Mouse (Mus musculus) heart, embryonic 10.5 days (tissue): Measurements from ENCODE around the gene Adam3. TPM values are rescaled to one million over a fixed set of nuclear protein-coding genes. Genes with fewer than 3 reads are reported as not detected.

Experiments used
- DNase-seq: peaks from one replicate; pipeline ENCODE4 v3.0.0-alpha.2; 2017; ENCODE audit warnings: low spot score
- H3K27ac ChIP-seq: fragments of 300-500 bp; sonication (generic); 2 replicates; pipeline ENCODE4 v1.5.1; 2016; ENCODE audit warnings: mild to moderate bottlenecking
- H3K27me3 ChIP-seq: fragments of 300-500 bp; sonication (generic); 2 replicates; pipeline ENCODE4 v1.6.1; 2016; ENCODE audit warnings: mild to moderate bottlenecking; ENCODE audit not compliant: poor library complexity, insufficient read depth, severe bottlenecking
- H3K36me3 ChIP-seq: fragments of 300-500 bp; sonication (generic); 2 replicates; pipeline ENCODE4 v1.6.1; 2016; ENCODE audit warnings: mild to moderate bottlenecking, moderate library complexity
- H3K4me1 ChIP-seq: fragments of 300-500 bp; sonication (generic); 2 replicates; pipeline ENCODE4 v1.6.1; 2016; ENCODE audit warnings: mild to moderate bottlenecking
- H3K4me3 ChIP-seq: fragments of 300-500 bp; sonication (generic); 2 replicates; pipeline ENCODE4 v1.5.1; 2016; ENCODE audit warnings: mild to moderate bottlenecking, moderate library complexity
- H3K9me3 ChIP-seq: fragments of 300-500 bp; sonication (generic); 2 replicates; pipeline ENCODE4 v1.6.1; 2016; ENCODE audit warnings: mild to moderate bottlenecking, moderate library complexity
- WGBS: fragments of 180-500 bp; shearing (Covaris S2); methylation state at CpG from one replicate; pipeline ENCODE4 v1.1.7; 2016; 5-methylcytosine and 5-hydroxymethylcytosine counted together
- polyA plus RNA-seq: library from polyadenylated mRNA; unstranded; fragments of >200 nt; fragmentation: Nextera tagmentation; extraction: Ambion mirVana; gene quantifications from 2 replicates; pipeline ENCODE4 v1.2.1, GENCODE M21; 2016

The Adam3 gene
- not detected in 2 replicates for polyA plus RNA-seq

DNA sequence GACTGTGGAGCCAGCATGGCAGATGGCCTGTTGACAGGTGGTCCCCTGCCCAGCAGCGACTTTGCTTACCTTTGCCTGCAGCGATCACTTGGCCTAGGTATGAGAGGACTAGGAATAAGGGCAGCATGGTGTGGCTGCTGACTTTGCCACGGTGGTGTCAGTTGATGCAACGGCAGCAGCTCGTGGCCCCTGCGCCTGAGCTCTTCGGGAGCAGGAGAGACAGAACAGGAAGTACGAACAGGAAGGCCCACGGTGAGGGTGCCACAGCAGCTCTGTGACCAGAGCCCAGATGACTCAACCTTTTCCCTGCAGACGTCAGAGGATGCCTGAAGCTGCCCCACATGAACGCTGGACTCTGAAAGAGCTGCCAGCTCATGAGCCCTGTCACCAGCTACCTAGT lies at the start of gene Adam3:
TSS of gene Adam3 (minus strand) at position 223 of the 400 bp plus-strand sequence.
- WGBS = 45% methylated on average over 11 of the region's 11 CpGs
- Histone ChIP-seq H3K4me3 (no peak within 1 kb of the TSS), H3K9me3 (no peaks in the 10 kb centered on the region), H3K27me3 (no peaks in the 10 kb centered on the region), H3K27ac (no peak within 1 kb of the TSS), H3K4me1 (peaks cover 14% of the 10 kb centered on the region; the same call in 1 of the 2 replicates), H3K36me3 (no peaks in the 10 kb centered on the region)
- no peak for DNase-seq

DNA sequence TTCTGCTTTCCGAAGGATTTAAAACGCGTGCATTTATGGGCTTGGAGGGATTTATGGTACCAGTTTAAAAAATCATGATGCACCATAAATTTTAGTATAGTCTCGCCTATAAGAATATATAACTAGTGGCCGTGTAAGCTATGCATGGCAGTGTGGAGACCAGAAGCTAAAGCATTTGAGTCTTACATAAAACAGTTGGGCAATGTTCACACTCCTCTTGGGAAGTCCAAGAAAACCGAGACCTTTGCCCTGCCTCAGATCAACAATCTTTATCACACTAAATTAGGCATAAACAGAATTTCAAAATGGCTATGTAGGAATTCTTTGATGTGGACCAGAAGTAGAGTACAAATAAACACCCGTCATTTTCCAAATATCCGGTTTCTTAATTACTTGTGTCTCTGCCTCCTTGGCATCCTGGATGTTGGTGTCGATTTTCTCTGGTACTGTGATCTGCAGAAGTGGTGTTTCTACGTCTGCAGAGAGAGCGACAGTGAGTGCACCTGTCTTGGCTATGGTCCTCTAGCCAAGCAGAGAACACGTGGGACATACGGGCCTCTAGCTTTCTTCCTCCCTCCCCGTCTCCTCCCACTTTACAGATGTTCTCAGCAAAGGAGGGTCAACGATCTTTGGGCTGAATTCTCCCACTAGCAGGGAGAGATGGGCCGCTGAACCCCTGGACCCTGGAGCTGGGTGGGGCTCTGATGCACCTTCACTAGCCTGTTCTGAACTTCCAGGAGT lies 596 bp downstream of the Adam3 start:
- 68% methylated on average over 16 of the region's 16 CpGs for WGBS

More for the DNA sequence above, 596 bp downstream of the Adam3 start:
- no peak for DNase-seq
- Histone ChIP-seq H3K27me3 (no peaks in the 10 kb centered on the region), H3K36me3 (no peaks in the 10 kb centered on the region), H3K4me3 (no peak overlapping the region), H3K4me1 (peaks cover 14% of the 10 kb centered on the region; the same call in 1 of the 2 replicates), H3K9me3 (no peaks in the 10 kb centered on the region), H3K27ac (no peak overlapping the region)

Other genes with a start within 250 kb of the Adam3 start
- 0.14 and 0.50 TPM in 2 replicates for gene Adam5, start 98.5 kb upstream of the Adam3 start, polyA plus RNA-seq